Mouse (Mus musculus): ENCODE results near the gene Dpf1.
A peak's percentile ranks its signal among the peaks of the same experiment; 100 is the strongest.

The Dpf1 gene

GRCm38 (mm10) chr7:29303738-29304462 lies at the start of gene Dpf1:
Gene Dpf1 (plus strand): TSS chr7:29303951.
- DNase-seq, result peak; percentile 90 to 91

- no peak for DNase-seq
Observed at GRCm38 (mm10) chr7:29255875-29256274, 47.9 kb upstream of the Dpf1 start.

DNA sequence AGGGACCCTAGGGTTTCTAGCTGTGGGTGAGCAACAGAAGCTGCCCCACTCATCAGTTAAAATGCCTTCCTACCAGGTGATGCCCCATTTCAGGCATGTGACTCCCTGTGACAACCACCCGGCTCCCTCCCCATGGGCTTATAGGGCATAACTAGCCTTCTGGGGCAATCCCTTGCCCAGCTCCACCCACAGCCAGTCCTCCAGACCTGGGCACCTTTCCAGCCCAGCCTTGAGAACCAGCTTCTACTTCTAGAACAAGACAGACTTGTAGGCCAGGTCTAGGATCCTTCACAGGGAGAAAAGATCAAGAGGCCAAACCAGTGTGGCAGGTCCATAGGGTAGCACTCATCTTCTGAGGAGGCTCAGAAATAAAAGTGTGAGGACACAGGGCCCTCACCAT lies 46.4 kb upstream of the Dpf1 start:
- no peak for DNase-seq

- no peak for DNase-seq
Observed at GRCm38 (mm10) chr7:29259781-29260730, 43.7 kb upstream of the Dpf1 start.

- DNase-seq, result no peak
Observed at GRCm38 (mm10) chr7:29262151-29262550, 41.6 kb upstream of the Dpf1 start.

DNA sequence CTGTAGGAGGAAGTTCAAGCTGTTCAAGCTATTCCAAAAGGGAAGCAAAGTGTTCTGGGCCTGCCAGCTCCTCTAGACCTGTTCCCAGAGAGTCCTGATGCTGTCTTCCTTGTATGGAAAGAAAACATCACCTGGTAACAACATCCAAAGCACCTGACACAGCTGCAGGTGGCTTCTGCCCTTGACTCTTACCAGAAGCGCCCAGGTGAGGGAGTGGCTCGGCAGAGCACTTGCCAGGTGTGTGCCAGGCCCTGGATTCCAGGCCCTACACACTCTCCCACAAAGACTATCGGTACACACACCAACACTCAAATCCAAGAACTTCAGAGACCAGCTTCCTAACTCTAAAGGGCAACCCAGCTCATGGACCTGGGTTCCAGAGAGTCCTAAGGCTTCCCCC lies 39.9 kb upstream of the Dpf1 start:
- no peak for DNase-seq

- no peak for DNase-seq
Observed at GRCm38 (mm10) chr7:29265636-29266035, 38.1 kb upstream of the Dpf1 start.

- no peak for DNase-seq
Observed at GRCm38 (mm10) chr7:29266931-29267330, 36.8 kb upstream of the Dpf1 start.

DNA sequence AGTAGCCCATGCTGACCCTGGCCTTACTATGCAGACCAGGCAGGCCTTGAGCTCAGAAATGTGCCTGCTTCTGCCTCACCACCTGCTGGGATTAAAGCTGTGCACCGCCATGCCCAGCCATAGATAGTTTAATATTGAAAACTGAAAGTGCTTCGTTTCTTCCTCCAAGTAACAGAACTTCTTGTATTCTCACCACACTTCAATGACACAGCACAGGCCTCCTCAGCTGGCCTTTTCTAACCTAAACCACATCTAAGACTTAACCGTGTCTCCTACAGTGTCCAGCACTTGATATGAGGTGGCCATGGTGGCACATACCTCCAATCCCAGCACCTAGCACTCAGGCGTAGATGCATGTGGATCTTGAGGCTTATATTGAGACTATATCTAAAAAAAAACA lies 33.3 kb upstream of the Dpf1 start:
- DNase-seq, result no peak

- DNase-seq, result no peak
Observed at GRCm38 (mm10) chr7:29271687-29272465, 31.9 kb upstream of the Dpf1 start.

DNA sequence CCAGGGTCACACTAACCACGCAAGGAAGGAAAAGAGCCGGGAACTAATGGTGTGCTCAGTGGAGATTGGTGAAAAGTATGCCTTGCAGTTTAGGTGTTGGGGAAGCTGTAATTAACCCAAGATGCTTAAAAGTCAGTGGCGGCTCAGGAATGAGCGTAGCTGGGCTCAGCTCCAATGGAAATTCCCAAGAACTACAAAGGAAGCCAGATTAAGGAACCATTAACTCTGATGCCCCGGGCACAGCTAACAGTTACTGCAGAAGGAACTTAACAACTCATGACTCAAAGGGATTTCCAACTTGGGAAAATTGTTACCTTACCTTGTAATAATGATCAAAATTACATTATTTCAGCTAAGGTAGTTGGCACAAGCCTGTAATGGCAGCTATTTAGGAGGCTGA lies 27.0 kb upstream of the Dpf1 start:
- no peak for DNase-seq

GRCm38 (mm10) chr7:29277510-29277909 lies 26.2 kb upstream of the Dpf1 start:
- no peak for DNase-seq

- DNase-seq, result no peak
Observed at GRCm38 (mm10) chr7:29279261-29279660, 24.5 kb upstream of the Dpf1 start.

DNA sequence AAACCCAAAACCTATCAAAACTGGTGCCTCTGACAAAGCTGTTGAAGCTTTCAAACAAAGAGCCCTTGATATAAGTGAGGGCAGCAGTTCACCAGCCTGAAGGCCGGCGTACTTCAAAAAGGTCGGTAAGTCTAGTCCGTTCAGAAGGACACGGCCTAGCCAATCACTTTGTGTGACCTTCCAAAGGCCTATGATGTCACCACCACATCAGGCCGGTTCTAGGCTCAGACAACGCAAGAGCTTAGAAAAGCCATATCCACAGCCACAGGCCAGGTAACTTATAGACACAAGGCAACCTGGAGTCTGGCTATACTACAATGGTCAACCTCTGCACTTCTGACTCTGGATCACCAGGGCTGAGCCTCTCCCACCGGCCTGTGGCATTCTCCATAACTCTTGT lies 23.8 kb upstream of the Dpf1 start:
- no peak for DNase-seq

DNA sequence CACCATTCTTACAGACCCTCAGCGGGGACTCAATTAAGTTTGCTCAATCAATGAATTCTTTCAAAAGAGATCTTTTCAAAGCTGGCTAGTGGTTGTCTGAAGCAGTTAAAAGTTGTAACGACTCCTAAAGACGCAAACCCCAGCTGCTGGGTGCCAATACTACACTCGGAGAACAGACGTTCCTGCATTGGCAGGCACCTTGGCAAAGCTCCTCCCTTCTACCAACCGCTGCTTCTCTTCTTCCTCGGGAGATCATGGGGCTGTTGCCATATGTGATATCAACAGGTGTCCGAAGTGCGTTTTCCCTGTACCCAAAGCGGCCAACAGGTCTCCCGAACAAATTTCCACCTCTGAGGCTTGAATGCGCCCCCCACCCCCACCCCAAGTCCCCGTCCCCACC lies 22.9 kb upstream of the Dpf1 start:
- DNase-seq, result no peak

DNA sequence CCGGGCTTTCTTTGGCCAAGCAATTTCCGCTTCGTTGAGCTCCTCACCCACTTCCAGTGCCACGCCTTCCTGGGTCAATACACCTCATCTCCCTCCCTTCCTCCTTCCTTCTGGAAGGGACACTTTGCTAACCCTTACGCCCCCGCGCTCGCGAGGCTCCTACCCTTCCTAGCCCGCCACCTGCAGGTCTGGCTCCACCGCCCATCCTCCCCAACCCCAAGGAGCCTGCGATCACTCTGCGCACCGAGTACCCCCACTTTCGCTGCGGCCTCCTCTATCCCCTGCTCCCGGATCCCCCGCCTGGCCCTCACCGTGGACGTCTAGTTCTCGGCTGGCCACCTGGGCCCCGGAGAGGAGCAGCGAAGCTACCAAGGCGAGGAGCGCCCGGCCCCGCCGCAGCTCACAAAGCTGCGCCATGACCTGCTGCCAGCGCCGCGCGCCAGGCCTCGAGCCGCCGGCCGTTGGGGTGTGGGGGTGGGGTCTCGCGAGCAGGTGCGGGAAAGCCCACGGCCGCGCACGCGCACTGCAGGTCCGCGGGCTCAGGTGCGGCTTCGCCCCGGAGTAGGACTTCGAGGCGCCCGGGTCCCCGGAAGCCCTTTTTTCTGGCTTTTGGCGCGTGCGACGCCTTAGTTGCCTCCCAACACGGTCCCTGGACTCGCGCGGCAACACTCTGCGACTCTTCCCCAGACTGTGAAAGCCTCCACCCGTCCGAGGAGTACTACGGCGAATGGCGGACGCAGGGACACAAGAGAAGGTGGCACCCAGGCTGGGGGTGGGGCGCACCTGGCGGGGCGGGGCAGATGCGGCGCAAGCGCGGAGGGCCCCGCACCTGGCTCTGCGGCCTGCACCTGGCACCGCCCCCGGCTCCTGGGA lies 22.3 kb upstream of the Dpf1 start, which contains the start of gene Spint2:
TSS of gene Spint2 (minus strand) at position 712 of the 873 bp plus-strand sequence.
- peak; percentile 80 to 85 for DNase-seq

DNA sequence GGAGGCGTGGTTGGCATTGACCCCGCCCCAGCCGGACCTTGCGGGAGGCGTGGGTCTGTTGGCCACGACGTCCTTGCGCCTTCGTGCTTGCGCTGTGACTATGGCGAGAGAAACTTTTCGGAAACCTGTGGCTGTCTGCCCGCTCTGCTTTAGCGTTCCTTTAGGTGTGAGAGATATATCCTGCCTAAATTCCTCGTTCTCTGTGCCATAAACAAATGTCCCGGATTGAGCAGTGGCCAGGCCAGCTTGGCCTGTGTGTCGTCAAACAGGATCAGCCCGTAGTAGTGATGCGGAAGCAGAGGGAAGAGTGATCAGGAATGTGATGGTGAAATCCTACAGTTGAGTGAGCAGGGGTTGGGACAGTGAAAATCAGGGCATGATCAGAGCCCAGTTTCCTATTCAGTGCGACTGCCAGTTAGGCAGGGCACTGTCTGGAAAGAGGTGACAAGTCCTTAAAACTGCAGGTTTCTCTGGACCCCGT lies 21.6 kb upstream of the Dpf1 start:
- no peak for DNase-seq

GRCm38 (mm10) chr7:29283876-29284275 lies 19.9 kb upstream of the Dpf1 start:
- DNase-seq, result no peak

DNA sequence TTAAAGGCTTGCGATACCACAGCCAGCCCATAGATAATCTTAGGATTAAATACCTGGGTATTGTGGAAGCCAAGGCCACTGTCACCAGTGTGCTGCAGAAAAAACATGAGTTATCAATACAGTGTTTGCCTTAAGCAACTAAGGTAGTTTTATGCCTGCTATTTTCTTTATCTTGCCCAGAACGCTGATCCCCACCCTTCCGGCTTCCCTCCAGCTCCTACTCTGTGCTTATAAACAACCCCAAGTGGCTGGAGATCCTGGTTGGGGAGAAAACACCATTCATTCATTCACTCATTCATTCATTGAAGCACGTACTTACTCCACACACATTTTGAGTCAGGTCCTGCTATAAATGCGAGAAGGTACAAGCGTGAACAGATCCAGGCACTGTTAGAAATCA lies 19.2 kb upstream of the Dpf1 start:
- DNase-seq, result no peak

- no peak for DNase-seq
Observed at GRCm38 (mm10) chr7:29287481-29287880, 16.3 kb upstream of the Dpf1 start.

GRCm38 (mm10) chr7:29288079-29288478 lies 15.7 kb upstream of the Dpf1 start:
- no peak for DNase-seq
